Mouse (Mus musculus): Measurements from ENCODE around the gene Myo1g. TPM values are rescaled to one million over a fixed set of nuclear protein-coding genes. Genes with fewer than 3 reads are reported as not detected.

Gene Myo1g
- polyA plus RNA-seq (2016; fragmentation: Nextera tagmentation; extraction: Ambion mirVana): 0.80 and 0.86 TPM in 2 replicates

- WGBS: 79% methylated on average over 7 of the region's 7 CpGs
- Histone ChIP-seq H3K4me1 (no peaks in the 10 kb centered on the region), H3K4me3 (no peak within 1 kb of the TSS), H3K27me3 (ENCODE audit: low read depth, poor library complexity, severe bottlenecking) (no peaks in the 10 kb centered on the region), H3K27ac (no peak within 1 kb of the TSS), H3K9me3 (replicated peaks) (no peaks in the 10 kb centered on the region), H3K36me3 (peaks cover 24% of the 10 kb centered on the region)
- DNase-seq (ENCODE audit: low spot score): no peak
Observed at GRCm38 (mm10) chr11:6520507-6521173, at the start of gene Myo1g. Gene Myo1g, minus strand, starts transcription at chr11:6520965.

- WGBS: 60% methylated on average over 3 of the region's 3 CpGs
- H3K27ac ChIP-seq: no peak overlapping the region
- no peaks in the 10 kb centered on the region for H3K27me3 ChIP-seq (ENCODE audit: low read depth, poor library complexity, severe bottlenecking)
- no peak for DNase-seq (ENCODE audit: low spot score)
- H3K4me1 ChIP-seq: no peaks in the 10 kb centered on the region
- no peak overlapping the region for H3K4me3 ChIP-seq
- H3K9me3 ChIP-seq (replicated peaks): no peaks in the 10 kb centered on the region
- H3K36me3 ChIP-seq: peaks cover 83% of the 10 kb centered on the region
Observed at GRCm38 (mm10) chr11:6569410-6569777, 48.6 kb upstream of the Myo1g start.

GRCm38 (mm10) chr11:6568584-6569409 lies 48.0 kb upstream of the Myo1g start:
- DNase-seq (ENCODE audit: low spot score): no peak
- Histone ChIP-seq H3K27ac (no peak overlapping the region), H3K4me1 (no peaks in the 10 kb centered on the region), H3K36me3 (peaks cover 87% of the 10 kb centered on the region), H3K27me3 (ENCODE audit: low read depth, poor library complexity, severe bottlenecking) (no peaks in the 10 kb centered on the region), H3K4me3 (no peak overlapping the region), H3K9me3 (replicated peaks) (no peaks in the 10 kb centered on the region)
- 79% methylated on average over 11 of the region's 11 CpGs for WGBS

GRCm38 (mm10) chr11:6567951-6568350 lies 47.2 kb upstream of the Myo1g start:
- no peak for DNase-seq (ENCODE audit: low spot score)
- Histone ChIP-seq H3K27me3 (ENCODE audit: low read depth, poor library complexity, severe bottlenecking) (no peaks in the 10 kb centered on the region), H3K27ac (no peak overlapping the region), H3K4me3 (no peak overlapping the region), H3K9me3 (replicated peaks) (no peaks in the 10 kb centered on the region), H3K36me3 (peaks cover 87% of the 10 kb centered on the region), H3K4me1 (no peaks in the 10 kb centered on the region)
- WGBS: 91% methylated on average over 8 of the region's 8 CpGs

- Histone ChIP-seq H3K4me3 (no peak overlapping the region), H3K27me3 (ENCODE audit: low read depth, poor library complexity, severe bottlenecking) (no peaks in the 10 kb centered on the region), H3K9me3 (replicated peaks) (no peaks in the 10 kb centered on the region), H3K36me3 (peaks cover 86% of the 10 kb centered on the region), H3K4me1 (no peaks in the 10 kb centered on the region), H3K27ac (no peak overlapping the region)
- DNase-seq (ENCODE audit: low spot score): no peak
- WGBS: 77% methylated on average over 4 of the region's 4 CpGs
Observed at GRCm38 (mm10) chr11:6566496-6566895, 45.7 kb upstream of the Myo1g start.

GRCm38 (mm10) chr11:6563201-6563600 lies 42.4 kb upstream of the Myo1g start:
- H3K4me1 ChIP-seq: no peaks in the 10 kb centered on the region
- peaks cover 70% of the 10 kb centered on the region for H3K36me3 ChIP-seq
- no peaks in the 10 kb centered on the region for H3K27me3 ChIP-seq (ENCODE audit: low read depth, poor library complexity, severe bottlenecking)
- WGBS: 95% methylated on average over 4 of the region's 4 CpGs
- no peak for DNase-seq (ENCODE audit: low spot score)
- H3K4me3 ChIP-seq: no peak overlapping the region
- H3K27ac ChIP-seq: no peak overlapping the region
- no peaks in the 10 kb centered on the region for H3K9me3 ChIP-seq (replicated peaks)

- no peak for DNase-seq (ENCODE audit: low spot score)
- no peak overlapping the region for H3K4me3 ChIP-seq
- peaks cover 74% of the 10 kb centered on the region for H3K36me3 ChIP-seq
Observed at GRCm38 (mm10) chr11:6562359-6562758, 41.6 kb upstream of the Myo1g start.

GRCm38 (mm10) chr11:6561474-6561873 lies 40.7 kb upstream of the Myo1g start:
- 93% methylated on average over 4 of the region's 4 CpGs for WGBS
- DNase-seq (ENCODE audit: low spot score): no peak
- H3K27ac ChIP-seq: no peak overlapping the region
- H3K9me3 ChIP-seq (replicated peaks): no peaks in the 10 kb centered on the region
- no peaks in the 10 kb centered on the region for H3K4me1 ChIP-seq
- H3K36me3 ChIP-seq: peaks cover 75% of the 10 kb centered on the region
- H3K27me3 ChIP-seq (ENCODE audit: low read depth, poor library complexity, severe bottlenecking): no peaks in the 10 kb centered on the region
- no peak overlapping the region for H3K4me3 ChIP-seq

More at GRCm38 (mm10) chr11:6562359-6562758, 41.6 kb upstream of the Myo1g start:
- WGBS: 89% methylated on average over 6 of the region's 6 CpGs
- Histone ChIP-seq H3K4me1 (no peaks in the 10 kb centered on the region), H3K27ac (no peak overlapping the region), H3K9me3 (replicated peaks) (no peaks in the 10 kb centered on the region), H3K27me3 (ENCODE audit: low read depth, poor library complexity, severe bottlenecking) (no peaks in the 10 kb centered on the region)

GRCm38 (mm10) chr11:6560655-6561360 lies 40.0 kb upstream of the Myo1g start:
- no peak for DNase-seq (ENCODE audit: low spot score)
- H3K4me1 ChIP-seq: no peaks in the 10 kb centered on the region
- no peaks in the 10 kb centered on the region for H3K9me3 ChIP-seq (replicated peaks)
- 94% methylated on average over 13 of the region's 13 CpGs for WGBS
- no peak overlapping the region for H3K27ac ChIP-seq
- peaks cover 76% of the 10 kb centered on the region for H3K36me3 ChIP-seq
- no peak overlapping the region for H3K4me3 ChIP-seq
- no peaks in the 10 kb centered on the region for H3K27me3 ChIP-seq (ENCODE audit: low read depth, poor library complexity, severe bottlenecking)

GRCm38 (mm10) chr11:6559996-6560395 lies 39.2 kb upstream of the Myo1g start:
- no peak overlapping the region for H3K4me3 ChIP-seq
- H3K4me1 ChIP-seq: no peaks in the 10 kb centered on the region
- H3K27ac ChIP-seq: no peak overlapping the region
- no peaks in the 10 kb centered on the region for H3K27me3 ChIP-seq (ENCODE audit: low read depth, poor library complexity, severe bottlenecking)
- 98% methylated on average over 2 of the region's 2 CpGs for WGBS
- no peaks in the 10 kb centered on the region for H3K9me3 ChIP-seq (replicated peaks)
- DNase-seq (ENCODE audit: low spot score): no peak
- H3K36me3 ChIP-seq: peaks cover 74% of the 10 kb centered on the region

GRCm38 (mm10) chr11:6558234-6558633 lies 37.5 kb upstream of the Myo1g start:
- DNase-seq (ENCODE audit: low spot score): no peak
- H3K36me3 ChIP-seq: peaks cover 72% of the 10 kb centered on the region
- no peaks in the 10 kb centered on the region for H3K27me3 ChIP-seq (ENCODE audit: low read depth, poor library complexity, severe bottlenecking)
- no peaks in the 10 kb centered on the region for H3K9me3 ChIP-seq (replicated peaks)
- WGBS: 88% methylated on average over 3 of the region's 3 CpGs
- no peaks in the 10 kb centered on the region for H3K4me1 ChIP-seq
- no peak overlapping the region for H3K4me3 ChIP-seq
- H3K27ac ChIP-seq: no peak overlapping the region

GRCm38 (mm10) chr11:6550201-6550600 lies 29.4 kb upstream of the Myo1g start:
- H3K27ac ChIP-seq: no peak overlapping the region
- 97% methylated on average over 3 of the region's 3 CpGs for WGBS
- no peak overlapping the region for H3K4me3 ChIP-seq
- peaks cover 18% of the 10 kb centered on the region for H3K4me1 ChIP-seq
- H3K36me3 ChIP-seq: peaks cover 62% of the 10 kb centered on the region
- no peaks in the 10 kb centered on the region for H3K9me3 ChIP-seq (replicated peaks)
- H3K27me3 ChIP-seq (ENCODE audit: low read depth, poor library complexity, severe bottlenecking): no peaks in the 10 kb centered on the region
- no peak for DNase-seq (ENCODE audit: low spot score)

GRCm38 (mm10) chr11:6549770-6550169 lies 29.0 kb upstream of the Myo1g start:
- no peaks in the 10 kb centered on the region for H3K27me3 ChIP-seq (ENCODE audit: low read depth, poor library complexity, severe bottlenecking)
- no peak for DNase-seq (ENCODE audit: low spot score)
- no peak overlapping the region for H3K4me3 ChIP-seq
- H3K27ac ChIP-seq: no peak overlapping the region
- peaks cover 61% of the 10 kb centered on the region for H3K36me3 ChIP-seq
- no peaks in the 10 kb centered on the region for H3K9me3 ChIP-seq (replicated peaks)
- WGBS: 94% methylated on average over 2 of the region's 2 CpGs
- peaks cover 18% of the 10 kb centered on the region for H3K4me1 ChIP-seq

Data from limb, embryonic 10.5 days (tissue).